Mouse (Mus musculus) liver, embryonic 14.5 days (tissue): ENCODE measurements around the gene Mycbpap.

Experiments used
- CTCF ChIP-seq: IDR thresholded peaks from 2 replicates; pipeline ENCODE4 v1.5.1; 2016; ENCODE audit warnings: antibody characterized with exemption, low read depth, control low read depth
- EP300 ChIP-seq: IDR thresholded peaks from 2 replicates; pipeline ENCODE4 v1.6.1; 2016; ENCODE audit warnings: antibody characterized with exemption, low read depth

- TF ChIP-seq CTCF, result no peak
- no peak for TF ChIP-seq EP300
These were observed 38.8 kb downstream of the Mycbpap start for GRCm38 (mm10) chr11:94482738-94483137.
